Mouse (Mus musculus): ENCODE results near the gene Synrg.

Gene Synrg

GRCm38 (mm10) chr11:83963991-83964921 lies at the start of gene Synrg:
Gene Synrg, plus strand, starts transcription at chr11:83964428.
- peak; percentile 80 to 86 for DNase-seq (ENCODE audit: low spot score in 2 of 2)

DNA sequence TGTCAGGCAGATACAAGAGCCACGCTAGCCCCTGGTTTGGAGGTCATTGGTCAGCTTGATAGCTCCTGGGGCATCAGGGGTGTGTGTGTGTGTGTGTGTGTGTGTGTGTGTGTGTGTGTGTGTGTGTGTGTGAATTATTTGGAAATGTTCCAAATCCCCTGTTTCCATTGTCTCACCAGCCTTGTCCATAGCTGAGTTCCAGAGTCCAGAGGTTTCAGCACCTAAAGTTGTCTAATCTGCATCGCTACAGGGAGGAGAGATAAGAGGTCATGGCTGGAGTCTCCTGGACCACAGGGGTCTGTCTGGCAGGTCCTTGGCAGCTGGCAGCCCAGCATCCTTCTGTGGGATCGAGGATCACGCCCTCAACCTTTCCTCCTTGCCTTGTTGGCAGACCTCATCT lies 49.7 kb upstream of the Synrg start:
- DNase-seq (ENCODE audit: low spot score in 2 of 2), result no peak

DNA sequence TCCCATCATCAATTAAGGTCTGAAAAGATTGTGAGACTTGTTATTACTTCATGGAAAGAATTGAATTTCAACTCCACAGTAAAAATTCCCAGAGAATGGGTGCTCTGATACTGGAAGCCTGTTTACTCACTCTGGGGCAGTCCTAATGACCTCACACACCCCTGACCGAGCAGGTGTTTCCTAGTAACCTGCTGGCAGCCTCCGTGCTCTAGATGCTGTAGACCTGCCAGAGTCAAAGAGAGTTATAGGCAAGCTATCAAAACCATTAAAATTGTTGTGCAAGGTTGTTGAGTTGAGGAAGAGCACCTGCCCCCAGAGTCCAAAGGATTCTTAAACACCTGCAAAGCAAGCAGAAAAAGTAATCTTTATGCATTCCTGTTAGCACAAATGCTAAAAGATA lies 41.6 kb upstream of the Synrg start:
- DNase-seq (ENCODE audit: low spot score in 2 of 2), result no peak

GRCm38 (mm10) chr11:83927097-83927496 lies 37.1 kb upstream of the Synrg start:
- no peak for DNase-seq (ENCODE audit: low spot score in 2 of 2)

DNA sequence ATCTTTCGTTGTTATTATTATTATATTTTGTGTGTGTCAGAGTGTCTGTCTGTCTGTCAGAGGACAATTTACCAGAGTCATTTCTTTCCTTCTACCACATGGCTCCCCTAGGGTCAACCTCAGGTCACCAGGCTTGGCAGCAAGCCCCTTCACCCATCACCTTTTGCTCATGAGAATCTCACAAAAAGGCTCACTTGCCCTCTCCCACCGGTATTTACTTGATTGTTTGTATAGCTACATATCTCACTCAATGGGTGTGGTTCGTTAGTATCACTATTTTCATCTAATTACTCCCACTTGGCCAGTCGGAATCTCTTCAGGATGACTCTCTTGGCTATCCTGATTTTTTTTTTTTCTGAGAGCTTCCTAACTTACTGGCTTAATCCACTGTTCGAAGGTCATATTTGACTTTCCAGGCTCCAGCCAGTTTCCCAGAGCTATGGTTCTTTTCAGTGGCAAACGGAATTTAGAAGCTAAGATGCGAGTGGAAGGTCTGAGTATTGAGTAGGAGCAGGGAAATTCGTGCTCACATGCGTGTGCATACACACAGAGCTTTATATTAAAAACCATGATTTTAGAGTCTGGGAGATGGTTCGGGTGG lies 31.6 kb upstream of the Synrg start:
- no peak for DNase-seq (ENCODE audit: low spot score in 2 of 2)

DNA sequence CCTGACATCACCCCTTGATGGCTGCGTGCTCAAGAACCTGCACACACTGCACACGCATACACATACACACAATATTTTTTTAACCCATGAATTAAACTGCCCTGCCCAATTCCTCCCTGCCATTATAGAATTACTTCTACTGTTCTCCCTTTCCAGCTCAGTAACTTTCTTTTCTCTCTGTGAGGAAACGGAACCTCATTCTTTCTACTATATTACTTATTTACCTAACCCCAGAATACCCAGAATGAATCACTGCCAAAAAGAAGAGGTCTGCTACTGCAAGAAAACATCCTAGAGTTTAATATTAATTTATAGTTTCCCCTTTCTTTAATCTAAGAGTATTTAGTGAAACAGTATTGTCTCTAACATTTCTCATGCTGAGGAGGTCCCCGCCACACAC lies 30.9 kb upstream of the Synrg start:
- no peak for DNase-seq (ENCODE audit: low spot score in 2 of 2)

- DNase-seq (ENCODE audit: low spot score in 2 of 2), result peak; percentile 36 to 70
Measured at GRCm38 (mm10) chr11:83935986-83936665, 28.1 kb upstream of the Synrg start.

DNA sequence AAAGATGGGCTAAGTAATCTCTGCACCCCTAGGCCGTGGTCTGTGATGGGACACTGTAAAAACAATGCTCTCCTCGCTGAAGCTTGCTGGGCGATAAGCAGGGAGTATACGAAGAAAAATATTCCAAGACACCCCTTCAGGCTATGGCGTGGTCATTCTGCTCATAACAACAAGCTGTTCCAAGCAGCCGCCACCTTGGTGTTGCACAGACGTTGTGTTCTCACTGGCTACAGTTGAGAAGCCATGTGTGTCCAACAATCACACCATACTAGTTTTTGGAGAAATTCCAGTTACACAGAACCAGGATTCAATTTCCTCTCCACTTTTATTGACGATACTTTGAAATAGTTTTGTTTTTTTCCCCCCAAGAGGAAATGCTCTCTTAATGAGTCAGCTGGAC lies 25.7 kb upstream of the Synrg start:
- no peak for DNase-seq (ENCODE audit: low spot score in 2 of 2)

DNA sequence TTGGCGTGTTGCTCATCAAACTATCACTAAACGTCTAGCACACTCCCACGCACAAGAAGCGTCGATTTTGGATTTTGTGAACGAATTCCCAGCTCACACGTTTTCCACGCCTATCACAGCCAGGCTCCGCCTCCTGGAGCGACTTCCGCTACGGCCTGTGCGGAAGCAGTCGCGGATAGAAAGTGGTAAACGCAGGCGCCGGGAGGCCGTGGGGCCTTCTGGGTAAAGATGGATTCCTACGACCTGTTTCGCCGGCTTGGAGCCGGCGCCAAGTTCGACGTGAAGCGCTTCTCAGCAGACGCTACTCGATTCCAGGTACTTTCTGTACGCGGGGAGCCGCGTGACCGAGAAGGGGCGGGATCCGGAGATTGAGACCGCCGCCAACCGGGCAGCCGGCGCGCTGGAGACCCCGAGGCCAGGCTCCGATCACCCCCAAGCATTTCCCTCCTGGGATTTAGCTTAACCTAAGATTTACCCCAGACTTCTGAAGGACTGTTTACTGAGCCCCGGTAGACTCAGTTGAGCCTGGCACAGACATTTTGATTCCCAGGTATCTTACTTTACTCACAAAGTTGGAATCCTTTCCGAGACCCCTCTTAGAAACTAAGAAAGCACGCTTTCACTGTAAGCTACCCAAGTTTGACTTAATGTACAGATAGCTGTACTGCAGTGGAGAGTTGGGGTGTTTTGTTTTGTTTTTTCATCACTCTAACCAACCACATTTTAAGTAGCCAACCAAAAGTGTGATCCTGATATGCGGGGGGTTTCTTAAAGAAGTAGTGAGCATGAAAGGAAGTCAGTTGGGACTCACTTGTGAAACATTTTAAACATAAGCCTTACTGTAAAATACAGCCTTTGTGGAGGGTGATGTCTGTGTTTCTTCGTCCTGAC lies 22.0 kb upstream of the Synrg start, which contains the start of gene Ddx52:
Gene Ddx52, plus strand, starts transcription at position 113 of the 891 bp plus-strand sequence.
- peak; percentile 86 to 91 for DNase-seq (ENCODE audit: low spot score in 2 of 2)

DNA sequence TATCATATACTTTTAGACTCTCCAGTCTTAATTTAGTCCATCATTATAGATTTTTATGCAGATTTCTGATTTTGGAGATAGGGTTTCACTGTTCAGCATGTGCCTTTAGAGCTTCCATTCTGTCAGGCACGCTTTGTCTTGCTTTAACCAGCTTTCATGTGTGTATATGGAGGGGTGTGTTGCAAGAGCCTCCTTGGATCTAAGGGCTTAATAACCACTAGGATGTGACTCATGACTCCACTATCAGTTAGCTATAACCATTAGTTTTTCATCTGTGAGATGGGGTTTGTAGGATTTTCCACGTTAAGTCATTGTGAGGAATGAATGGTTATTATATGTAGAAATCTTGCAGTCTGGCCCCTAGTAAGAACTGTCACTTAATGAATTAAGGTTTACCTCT lies 7.4 kb upstream of the Synrg start:
- no peak for DNase-seq (ENCODE audit: low spot score in 2 of 2)

DNA sequence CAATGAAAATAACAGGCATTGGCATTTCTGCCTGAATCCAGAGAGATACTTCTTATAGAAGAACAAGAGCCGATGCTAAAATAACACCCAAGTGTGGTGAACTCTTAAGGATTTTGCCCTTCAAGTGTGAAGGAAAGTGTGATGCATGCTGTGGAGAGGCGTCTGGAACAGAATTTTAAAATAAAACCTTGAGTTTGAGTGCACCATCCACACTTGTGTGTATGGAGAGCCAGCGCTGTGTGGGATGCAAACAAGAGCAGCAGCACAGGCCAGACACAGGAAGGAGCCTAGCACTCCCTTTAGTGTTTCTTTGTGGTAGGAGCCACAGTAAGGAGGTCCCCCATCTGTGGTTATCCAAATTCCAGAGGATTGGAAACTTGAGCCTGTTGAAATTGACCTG lies 2.2 kb upstream of the Synrg start:
- DNase-seq (ENCODE audit: low spot score in 2 of 2), result peak; percentile 13 to 36

DNA sequence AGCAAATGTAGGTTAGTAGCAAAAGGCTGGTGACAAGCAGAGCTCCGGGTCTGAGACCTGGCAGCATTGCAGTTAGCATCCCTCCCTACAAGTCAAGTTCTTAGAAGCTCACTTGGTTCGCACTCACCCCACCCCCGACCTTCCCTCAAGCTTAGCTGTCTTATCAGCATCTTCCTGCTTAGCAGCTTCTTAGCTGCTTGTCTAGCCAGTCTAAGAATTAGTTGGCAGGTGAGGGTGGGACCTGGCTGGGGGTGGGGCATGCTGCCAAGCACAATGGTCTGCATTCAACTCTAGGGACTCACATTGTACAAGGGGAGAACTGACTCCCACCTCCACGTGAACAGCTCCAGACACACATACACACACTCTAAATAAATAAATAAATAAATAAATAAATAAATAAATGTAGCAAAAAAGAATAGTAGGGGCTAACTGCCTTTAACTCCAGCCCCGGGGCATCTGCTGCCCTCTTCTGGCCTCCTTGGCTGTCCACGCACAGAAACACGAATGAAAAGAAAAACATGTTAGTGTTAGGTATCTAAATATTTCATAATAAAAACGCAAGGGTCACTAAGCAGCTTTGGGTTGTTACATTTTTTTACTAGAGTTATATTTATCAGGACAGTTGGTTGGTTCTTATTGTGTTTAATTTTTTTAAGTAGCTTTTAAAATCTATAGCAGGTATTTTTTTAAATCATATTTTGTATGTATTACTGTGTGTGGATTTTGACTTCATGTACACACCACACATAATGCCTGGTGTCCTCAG lies 3.4 kb downstream of the Synrg start:
- no peak for DNase-seq (ENCODE audit: low spot score in 2 of 2)

GRCm38 (mm10) chr11:83968205-83968575 lies 4.0 kb downstream of the Synrg start:
- no peak for DNase-seq (ENCODE audit: low spot score in 2 of 2)

GRCm38 (mm10) chr11:83969040-83969439 lies 4.8 kb downstream of the Synrg start:
- DNase-seq (ENCODE audit: low spot score in 2 of 2), result no peak

- DNase-seq (ENCODE audit: low spot score in 2 of 2), result no peak
Measured at GRCm38 (mm10) chr11:83974561-83975346, 10.5 kb downstream of the Synrg start.

- no peak for DNase-seq (ENCODE audit: low spot score in 2 of 2)
Measured at GRCm38 (mm10) chr11:83975488-83975887, 11.3 kb downstream of the Synrg start.

DNA sequence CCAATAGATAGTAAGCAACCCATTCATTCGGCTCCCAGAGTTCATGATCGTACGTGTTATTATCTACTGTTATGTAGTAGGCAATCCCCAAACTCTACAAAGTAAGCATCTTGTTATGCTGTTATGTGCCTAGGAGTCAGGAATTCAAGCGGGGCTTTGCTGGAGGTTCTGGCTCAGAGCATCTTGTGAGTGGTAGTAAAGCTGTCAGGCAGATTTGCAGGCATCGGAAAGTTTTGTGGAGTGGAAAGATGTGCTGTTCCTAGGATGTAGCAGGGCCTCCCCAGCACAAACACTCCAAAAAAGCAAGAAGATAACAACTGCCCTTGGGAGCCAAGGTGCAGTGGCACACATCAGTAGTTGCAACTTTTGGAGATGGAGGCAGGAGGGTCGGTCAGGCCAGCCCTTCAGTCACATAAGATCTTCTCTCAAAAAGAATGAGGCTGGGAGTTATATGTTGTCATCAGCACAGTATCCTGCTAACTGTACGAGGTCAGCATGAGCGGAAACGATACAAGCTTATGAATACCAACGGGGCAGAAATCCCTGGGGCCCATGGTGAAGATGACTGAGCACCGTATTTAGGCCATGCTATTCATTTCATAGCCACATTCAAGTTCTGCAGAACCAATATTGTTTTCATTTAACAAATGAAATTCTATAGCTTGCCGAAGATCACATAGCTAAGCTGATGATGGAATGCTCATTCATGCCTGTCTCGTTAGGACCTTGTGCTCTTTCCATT lies 12.2 kb downstream of the Synrg start:
- no peak for DNase-seq (ENCODE audit: low spot score in 2 of 2)

DNA sequence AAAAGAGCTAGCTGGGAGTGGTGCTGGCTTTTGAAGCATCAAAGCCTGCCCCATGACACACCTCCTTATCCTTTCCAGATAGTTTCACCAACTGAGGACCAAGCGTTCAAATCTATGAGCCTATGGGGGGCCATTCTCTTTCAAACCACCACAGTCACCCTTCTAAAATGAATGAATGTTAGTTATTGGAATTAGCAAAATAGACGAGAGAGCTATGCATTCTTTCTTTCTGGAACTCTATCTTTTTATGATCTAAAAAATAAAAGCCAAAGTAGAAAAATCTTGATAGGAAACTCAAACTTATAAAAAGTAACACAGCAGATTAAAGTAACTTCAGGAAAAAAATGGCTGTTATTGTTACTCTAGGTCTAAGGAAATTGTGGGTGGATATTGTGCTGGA lies 13.6 kb downstream of the Synrg start:
- DNase-seq (ENCODE audit: low spot score in 2 of 2), result no peak

DNA sequence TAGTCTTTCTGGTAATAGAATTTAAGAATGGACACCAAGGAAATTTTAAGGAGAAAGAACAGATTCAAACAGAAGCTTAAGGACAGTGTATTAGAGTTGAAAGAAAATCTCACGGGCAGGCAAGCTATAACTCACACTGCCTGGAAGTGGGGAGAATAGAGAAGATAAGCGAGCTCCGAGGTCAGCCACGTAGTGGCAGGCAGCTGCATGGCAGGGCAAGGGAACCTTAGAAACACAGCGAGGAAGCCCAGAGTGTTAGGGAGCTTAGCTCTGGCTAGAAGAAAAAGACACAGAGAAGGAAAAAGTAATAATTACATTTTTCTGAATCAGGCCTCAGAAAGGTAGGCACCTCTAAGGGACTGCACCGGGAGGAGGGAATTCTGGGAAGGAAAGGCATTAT lies 15.8 kb downstream of the Synrg start:
- DNase-seq (ENCODE audit: low spot score in 2 of 2), result no peak

All from right cerebral cortex, postnatal 36 days (tissue).